In the genomic region with DNA sequence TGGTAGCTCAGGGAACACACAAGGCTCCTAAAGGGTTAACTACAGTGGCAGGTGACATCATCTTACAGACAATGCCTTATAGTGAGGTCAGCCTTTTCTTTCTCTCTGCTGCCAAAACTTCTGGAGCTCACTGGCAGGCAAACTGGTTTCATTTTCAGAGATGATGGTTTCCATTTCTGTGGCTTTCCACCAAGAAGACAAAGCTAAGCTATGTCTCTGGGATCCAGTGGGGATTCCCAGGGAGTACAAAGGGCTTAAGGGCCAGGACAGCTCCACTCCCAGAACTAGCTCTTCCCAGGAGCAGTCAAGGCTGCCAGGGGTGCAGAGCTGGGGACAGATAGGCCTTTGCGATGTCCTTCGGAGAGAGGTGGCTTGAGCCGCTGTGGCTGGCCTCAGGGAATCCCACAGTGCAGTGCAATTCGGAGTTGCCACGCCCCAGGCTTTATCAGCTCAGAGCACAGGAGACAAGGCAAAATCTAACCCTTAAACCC, we compare ENCODE assay signal across 8 mouse cellular contexts. TPM values are rescaled to one million over a fixed set of nuclear protein-coding genes. Genes with fewer than 3 reads are reported as not detected.
DNase-seq lines count a peak whose midpoint lies in the region; ATAC-seq and TF ChIP-seq lines count a peak whose summit lies in the region.

No protein-coding gene starts in this region.

- no peak overlapping the region for H3K4me3 ChIP-seq in kidney, embryonic 14.5 days (ENCODE audit: low read length)
- H3K4me3 ChIP-seq in heart, embryonic 14.5 days (ENCODE audit: control insufficient read depth in 1 of 2, insufficient read depth in 1 of 2, low read depth in 1 of 2, low read length in 2 of 2): no peak overlapping the region
- H3K4me3 ChIP-seq in liver, embryonic 14.5 days (ENCODE audit: insufficient read depth in 1 of 2, low read depth in 2 of 2, low read length in 2 of 2): no peak overlapping the region
- no peak overlapping the region for H3K4me3 ChIP-seq in kidney, embryonic 16.5 days (ENCODE audit: low read length)

- no peak overlapping the region for H3K27ac ChIP-seq in kidney, embryonic 14.5 days (ENCODE audit: low read depth, low read length)
- peak overlapping the region; percentile 73 to 81 for H3K27ac ChIP-seq in heart, embryonic 14.5 days (replicated peaks in 1 of 2; ENCODE audit: control insufficient read depth in 1 of 2, insufficient read depth in 1 of 2, low read depth in 2 of 2, low read length in 2 of 2)
- H3K27ac ChIP-seq in liver, embryonic 14.5 days: no peak overlapping the region
- H3K27ac ChIP-seq in kidney, embryonic 16.5 days (ENCODE audit: low read length): no peak overlapping the region

- DNase-seq in kidney, adult 9 months: peak; percentile 26
- peak; percentile 80 for DNase-seq in NIH3T3 (ENCODE audit: low read depth)
- no peak for DNase-seq in liver, embryonic 14.5 days (ENCODE audit: low read depth in 3 of 3, low spot score in 3 of 3)
- no peak for DNase-seq in urinary bladder, postnatal 36 days (ENCODE audit: low spot score in 2 of 2)

- no peaks in the 10 kb centered on the region for H3K9me3 ChIP-seq in kidney, embryonic 14.5 days (ENCODE audit: control insufficient read depth, low read length)
- H3K9me3 ChIP-seq in heart, embryonic 14.5 days (ENCODE audit: control insufficient read depth, low read length): no peaks in the 10 kb centered on the region
- no peaks in the 10 kb centered on the region for H3K9me3 ChIP-seq in liver, embryonic 14.5 days (ENCODE audit: control insufficient read depth, low read length)
- H3K9me3 ChIP-seq in kidney, embryonic 16.5 days (ENCODE audit: low read length): no peaks in the 10 kb centered on the region

- TF ChIP-seq CTCF in liver, embryonic 14.5 days (IDR thresholded peaks at IDR 0.05; ENCODE audit: low read depth): no peak

- ATAC-seq in kidney, embryonic 14.5 days (ENCODE audit: low FRiP score, low TSS enrichment): no peak
- ATAC-seq in heart, embryonic 14.5 days (ENCODE audit: insufficient number of reproducible peaks, insufficient read depth, low FRiP score, low read depth): no peak
- no peak for ATAC-seq in liver, embryonic 14.5 days (ENCODE audit: insufficient read depth)
- no peak for ATAC-seq in kidney, embryonic 16.5 days (ENCODE audit: low FRiP score, low TSS enrichment)
- ATAC-seq in cerebellum, adult (ENCODE audit: insufficient number of reproducible peaks, low FRiP score, low TSS enrichment): no peak

- peaks cover 37% of the 10 kb centered on the region for H3K36me3 ChIP-seq in kidney, embryonic 14.5 days (ENCODE audit: control insufficient read depth, insufficient read depth, low read length)
- peaks cover 39% of the 10 kb centered on the region for H3K36me3 ChIP-seq in heart, embryonic 14.5 days (ENCODE audit: control insufficient read depth, insufficient read depth, low read length)
- no peaks in the 10 kb centered on the region for H3K36me3 ChIP-seq in liver, embryonic 14.5 days (replicated peaks; ENCODE audit: control insufficient read depth, insufficient read depth, low read depth)
- peaks cover 40% of the 10 kb centered on the region for H3K36me3 ChIP-seq in kidney, embryonic 16.5 days (ENCODE audit: insufficient read depth, low read length)

- no peak overlapping the region for H3K4me2 ChIP-seq in kidney, embryonic 14.5 days (replicated peaks; ENCODE audit: low read depth, low read length)
- peak overlapping the region; percentile 30 for H3K4me2 ChIP-seq in heart, embryonic 14.5 days (ENCODE audit: low read length)
- H3K4me2 ChIP-seq in liver, embryonic 14.5 days (ENCODE audit: low read depth): peak overlapping the region; percentile 40
- no peak overlapping the region for H3K4me2 ChIP-seq in kidney, embryonic 16.5 days (replicated peaks; ENCODE audit: low read depth, low read length)

- 75% methylated on average over 5 of the region's 5 CpGs for WGBS in kidney, embryonic 14.5 days
- 20% methylated on average over 5 of the region's 5 CpGs for WGBS in heart, embryonic 14.5 days
- WGBS in liver, embryonic 14.5 days (ENCODE audit: insufficient replicate concordance): 25% methylated on average over 5 of the region's 5 CpGs
- 70% methylated on average over 5 of the region's 5 CpGs for WGBS in kidney, embryonic 16.5 days

- H3K4me1 ChIP-seq in kidney, embryonic 14.5 days (ENCODE audit: control insufficient read depth, insufficient read depth, low read length): peaks cover 36% of the 10 kb centered on the region
- H3K4me1 ChIP-seq in heart, embryonic 14.5 days (ENCODE audit: control insufficient read depth in 2 of 2, insufficient read depth in 2 of 2, low read length in 2 of 2): peaks cover 51 to 60% of the 10 kb centered on the region in 2 experiments
- peaks cover 44 to 46% of the 10 kb centered on the region in 2 experiments for H3K4me1 ChIP-seq in liver, embryonic 14.5 days (replicated peaks; ENCODE audit: control insufficient read depth in 2 of 2, insufficient read depth in 2 of 2, low read length in 1 of 2)
- peaks cover 35% of the 10 kb centered on the region for H3K4me1 ChIP-seq in kidney, embryonic 16.5 days (ENCODE audit: insufficient read depth, low read length)

- no peak overlapping the region for H3K9ac ChIP-seq in kidney, embryonic 14.5 days (ENCODE audit: low read depth, low read length)
- peak overlapping the region; percentile 39 for H3K9ac ChIP-seq in heart, embryonic 14.5 days (ENCODE audit: low read length)
- H3K9ac ChIP-seq in liver, embryonic 14.5 days (replicated peaks): peak overlapping the region; percentile 35
- H3K9ac ChIP-seq in kidney, embryonic 16.5 days (replicated peaks; ENCODE audit: low read length): no peak overlapping the region

- TF ChIP-seq EP300 in liver, embryonic 14.5 days (IDR thresholded peaks at IDR 0.05; ENCODE audit: low read depth): no peak

- no peaks in the 10 kb centered on the region for H3K27me3 ChIP-seq in kidney, embryonic 14.5 days (ENCODE audit: control insufficient read depth, insufficient read depth, low read length)
- no peaks in the 10 kb centered on the region for H3K27me3 ChIP-seq in heart, embryonic 14.5 days (ENCODE audit: control insufficient read depth, insufficient read depth, low read length)
- no peaks in the 10 kb centered on the region for H3K27me3 ChIP-seq in liver, embryonic 14.5 days (ENCODE audit: control insufficient read depth, insufficient read depth, low read length)
- H3K27me3 ChIP-seq in kidney, embryonic 16.5 days (ENCODE audit: insufficient read depth, low read length): no peaks in the 10 kb centered on the region

RNA-seq across cellular contexts. Expression of a gene that starts 23.5 kb away (rescaled TPM):
- 17.4 and 26.5 TPM in 2 replicates for polyA plus RNA-seq in kidney, embryonic 14.5 days (2014; fragmentation: Nextera tagmentation; extraction: Ambion mirVana)
- polyA plus RNA-seq in heart, embryonic 14.5 days (2014; fragmentation: Nextera tagmentation; extraction: Ambion mirVana): 18.5 and 19.2 TPM in 2 replicates
- polyA plus RNA-seq in liver, embryonic 14.5 days (2012; rRNA removed): 5.9 and 6.7 TPM in 2 replicates
- polyA plus RNA-seq in liver, embryonic 14.5 days (2014; fragmentation: Nextera tagmentation; extraction: Ambion mirVana): 6.6 and 8.4 TPM in 2 replicates
- polyA plus RNA-seq in kidney, embryonic 16.5 days (2015; fragmentation: Nextera tagmentation; extraction: Ambion mirVana): 50.6 and 52.9 TPM in 2 replicates

RNA-seq across cellular contexts. Expression of a gene that starts 26.1 kb away (rescaled TPM):
- polyA plus RNA-seq in kidney, embryonic 14.5 days (2014; fragmentation: Nextera tagmentation; extraction: Ambion mirVana): 3.3 and 3.5 TPM in 2 replicates
- polyA plus RNA-seq in heart, embryonic 14.5 days (2014; fragmentation: Nextera tagmentation; extraction: Ambion mirVana): 1.7 and 2.8 TPM in 2 replicates
- polyA plus RNA-seq in liver, embryonic 14.5 days (2012; rRNA removed): 5.3 and 5.8 TPM in 2 replicates
- polyA plus RNA-seq in liver, embryonic 14.5 days (2014; fragmentation: Nextera tagmentation; extraction: Ambion mirVana): 3.2 and 4.6 TPM in 2 replicates
- 14.8 and 15.7 TPM in 2 replicates for polyA plus RNA-seq in kidney, embryonic 16.5 days (2015; fragmentation: Nextera tagmentation; extraction: Ambion mirVana)

RNA-seq across cellular contexts. Expression of a gene that starts 42.4 kb away (rescaled TPM):
- 2.9 and 4.0 TPM in 2 replicates for polyA plus RNA-seq in kidney, embryonic 14.5 days (2014; fragmentation: Nextera tagmentation; extraction: Ambion mirVana)
- 1.1 and 1.8 TPM in 2 replicates for polyA plus RNA-seq in heart, embryonic 14.5 days (2014; fragmentation: Nextera tagmentation; extraction: Ambion mirVana)
- polyA plus RNA-seq in liver, embryonic 14.5 days (2012; rRNA removed): 2.2 and 2.4 TPM in 2 replicates
- 1.1 TPM in 2 replicates for polyA plus RNA-seq in liver, embryonic 14.5 days (2014; fragmentation: Nextera tagmentation; extraction: Ambion mirVana)
- polyA plus RNA-seq in kidney, embryonic 16.5 days (2015; fragmentation: Nextera tagmentation; extraction: Ambion mirVana): 3.7 and 4.4 TPM in 2 replicates

Comparison
In these comparisons a context has a peak if more than half of its experiments do, and no peak if none do; other contexts are left out.
1. DNase-seq: peak in kidney, adult 9 months (single experiment) and NIH3T3 (single experiment); none in liver, embryonic 14.5 days (0 of 3) and urinary bladder, postnatal 36 days (0 of 2).
2. H3K27ac ChIP-seq: peak in heart, embryonic 14.5 days (2 of 2); none in kidney, embryonic 14.5 days (single experiment), liver, embryonic 14.5 days (single experiment) and kidney, embryonic 16.5 days (single experiment).
3. H3K4me2 ChIP-seq: peak in heart, embryonic 14.5 days (single experiment) and liver, embryonic 14.5 days (single experiment); none in kidney, embryonic 14.5 days (single experiment) and kidney, embryonic 16.5 days (single experiment).
4. H3K9ac ChIP-seq: peak in heart, embryonic 14.5 days (single experiment) and liver, embryonic 14.5 days (single experiment); none in kidney, embryonic 14.5 days (single experiment) and kidney, embryonic 16.5 days (single experiment).